Mouse (Mus musculus) lung, postnatal 4 days (tissue): ENCODE data around the gene Gm17581.

Experiments
- DNase-seq, 2 experiments: peaks; one replicate each; pipeline ENCODE4 v3.0.0; 2021

Gm17581 gene

GRCm38 (mm10) chr2:155687746-155688145, 47.9 kb downstream of the Gm17581 start:
- no peak for DNase-seq

- no peak for DNase-seq
Observed at GRCm38 (mm10) chr2:155686572-155686971, 49.1 kb downstream of the Gm17581 start.
